Mouse (Mus musculus): ENCODE data around the gene Rbbp4.
A peak's percentile ranks its signal among the peaks of the same experiment; 100 is the strongest.
"Not testable (repeated sequence)": the region's sequence is repeated elsewhere in the genome, so short reads cannot be mapped to it uniquely, and the experiment has no call there.

Rbbp4 gene

GRCm38 (mm10) chr4:129335216-129336074, at the start of gene Rbbp4, which contains the start of gene Zbtb8os:
TSS of gene Rbbp4 (minus strand) at chr4:129335370.
TSS of gene Zbtb8os (plus strand) at chr4:129335695.
- DNase-seq (ENCODE audit: low read depth, low spot score) = peak; percentile 98

DNA sequence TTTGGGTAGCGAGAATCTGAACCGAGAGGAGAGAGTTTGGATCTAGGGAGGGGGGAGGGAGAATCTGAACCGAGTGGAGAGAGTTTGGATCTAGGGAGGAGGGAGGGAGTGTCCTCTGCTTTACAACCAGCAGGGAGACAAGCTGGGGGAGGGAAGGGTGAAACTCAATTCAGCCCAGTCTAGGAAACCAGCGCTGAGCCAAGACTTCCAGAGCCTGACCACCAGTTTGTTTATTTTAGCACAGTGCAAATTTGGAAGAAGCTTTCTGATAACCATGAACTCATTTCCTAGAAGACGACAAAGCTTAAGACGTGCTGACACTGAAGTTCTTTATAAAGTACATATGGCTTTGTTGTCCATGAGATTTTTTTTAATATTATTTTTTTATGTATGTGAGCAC, 49.3 kb upstream of the Rbbp4 start:
- DNase-seq (ENCODE audit: low read depth, low spot score) = no peak

GRCm38 (mm10) chr4:129383586-129383985, 48.4 kb upstream of the Rbbp4 start:
- no peak for DNase-seq (ENCODE audit: low read depth, low spot score)

GRCm38 (mm10) chr4:129382488-129382887, 47.3 kb upstream of the Rbbp4 start:
- DNase-seq (ENCODE audit: low read depth, low spot score) = no peak

GRCm38 (mm10) chr4:129382029-129382428, 46.9 kb upstream of the Rbbp4 start:
- DNase-seq (ENCODE audit: low read depth, low spot score) = peak; percentile 95

DNA sequence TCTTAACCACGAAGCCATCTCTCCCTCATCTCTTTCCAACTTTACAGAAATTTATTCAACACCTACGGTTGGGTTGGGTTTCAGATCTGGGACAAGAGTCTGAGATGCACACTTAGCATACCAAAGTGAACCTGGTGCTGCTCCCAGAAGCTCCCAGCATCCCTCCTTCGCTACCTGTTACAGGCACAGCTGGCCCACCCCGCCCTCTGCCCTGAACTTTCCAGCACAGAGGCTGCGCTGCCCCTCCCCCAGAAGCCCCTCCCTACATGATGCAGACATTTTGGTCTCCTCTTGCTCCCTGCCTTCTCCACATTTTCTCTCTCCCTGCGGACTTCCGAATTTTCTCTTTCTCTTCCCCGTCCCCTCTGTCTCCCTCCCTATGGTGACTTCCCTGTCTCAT, 46.0 kb upstream of the Rbbp4 start:
- peak; percentile 93 for DNase-seq (ENCODE audit: low read depth, low spot score)

DNA sequence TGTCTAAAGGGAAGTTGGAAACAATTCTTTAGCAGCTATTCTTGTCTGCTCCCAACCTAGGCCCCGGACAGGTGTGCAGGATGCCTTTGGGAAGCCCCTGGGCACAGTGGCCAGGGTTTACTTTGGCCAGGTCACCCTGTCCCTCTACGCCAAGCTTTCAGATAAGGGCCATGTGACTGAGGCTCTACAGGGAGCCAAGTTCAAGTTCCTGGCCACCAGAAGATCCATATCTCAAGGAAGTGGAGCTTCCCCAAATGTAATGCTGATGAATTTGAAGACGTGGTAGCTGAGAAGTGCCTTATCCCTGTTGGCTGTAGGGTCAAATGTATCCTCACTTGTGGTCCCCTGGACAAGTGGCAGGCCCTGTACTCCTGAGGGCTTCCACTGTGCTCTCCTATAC, 44.6 kb upstream of the Rbbp4 start:
- DNase-seq (ENCODE audit: low read depth, low spot score) = no peak

GRCm38 (mm10) chr4:129377601-129378390, 42.6 kb upstream of the Rbbp4 start, which contains the start of gene Zbtb8a:
TSS of gene Zbtb8a (minus strand) at chr4:129378116.
- DNase-seq (ENCODE audit: low read depth, low spot score) = peak; percentile 66

GRCm38 (mm10) chr4:129376961-129377545, 41.9 kb upstream of the Rbbp4 start:
- peak; percentile 51 for DNase-seq (ENCODE audit: low read depth, low spot score)

DNA sequence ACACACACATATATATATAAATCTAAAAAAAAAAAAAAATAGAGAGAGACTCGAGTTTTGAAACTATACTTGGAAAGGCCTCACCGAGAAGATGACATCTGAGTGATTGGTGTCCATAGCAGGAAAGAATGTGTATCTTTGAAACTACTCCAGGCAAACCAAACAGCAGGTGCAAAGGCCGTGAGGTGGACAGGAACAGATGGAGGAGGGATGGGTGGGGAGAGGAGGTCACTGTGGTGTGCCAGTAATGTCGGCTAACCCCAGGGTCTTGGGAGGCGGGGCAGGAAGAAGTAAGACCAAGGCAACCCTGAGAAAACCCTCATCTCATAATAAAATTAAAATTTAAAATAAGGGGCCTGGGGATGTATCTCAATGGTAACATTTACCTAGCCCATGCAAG, 40.7 kb upstream of the Rbbp4 start:
- DNase-seq (ENCODE audit: low read depth, low spot score) = no peak

- peak; percentile 73 for DNase-seq (ENCODE audit: low read depth, low spot score)
These were observed 39.8 kb upstream of the Rbbp4 start for GRCm38 (mm10) chr4:129375000-129375399.

DNA sequence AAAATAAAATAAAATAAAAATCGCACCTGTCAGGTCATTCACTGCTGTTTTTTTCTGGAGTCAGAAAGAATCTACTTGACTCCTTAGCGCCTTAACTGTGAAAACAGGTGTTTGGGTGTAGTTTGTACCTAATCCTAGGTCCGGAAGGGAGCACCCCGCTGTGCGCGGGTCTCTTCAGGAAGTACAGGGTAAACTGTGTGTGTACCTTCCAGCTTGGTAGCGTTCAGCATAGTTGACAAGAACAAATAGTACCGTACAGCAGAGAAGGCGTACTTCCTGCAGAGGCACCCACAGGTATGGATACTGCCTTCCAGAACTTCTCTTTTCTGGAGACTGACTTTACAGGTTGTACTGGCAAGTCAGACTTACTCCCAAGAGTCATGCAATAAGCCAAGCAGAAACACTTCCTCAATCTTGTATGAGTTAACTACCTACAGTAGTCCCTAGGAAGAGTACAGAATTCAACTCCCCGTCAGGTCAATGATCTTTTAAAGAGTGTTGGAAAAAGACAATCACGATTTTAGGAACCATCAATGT, 39.1 kb upstream of the Rbbp4 start:
- DNase-seq (ENCODE audit: low read depth, low spot score) = peak; percentile 75

DNA sequence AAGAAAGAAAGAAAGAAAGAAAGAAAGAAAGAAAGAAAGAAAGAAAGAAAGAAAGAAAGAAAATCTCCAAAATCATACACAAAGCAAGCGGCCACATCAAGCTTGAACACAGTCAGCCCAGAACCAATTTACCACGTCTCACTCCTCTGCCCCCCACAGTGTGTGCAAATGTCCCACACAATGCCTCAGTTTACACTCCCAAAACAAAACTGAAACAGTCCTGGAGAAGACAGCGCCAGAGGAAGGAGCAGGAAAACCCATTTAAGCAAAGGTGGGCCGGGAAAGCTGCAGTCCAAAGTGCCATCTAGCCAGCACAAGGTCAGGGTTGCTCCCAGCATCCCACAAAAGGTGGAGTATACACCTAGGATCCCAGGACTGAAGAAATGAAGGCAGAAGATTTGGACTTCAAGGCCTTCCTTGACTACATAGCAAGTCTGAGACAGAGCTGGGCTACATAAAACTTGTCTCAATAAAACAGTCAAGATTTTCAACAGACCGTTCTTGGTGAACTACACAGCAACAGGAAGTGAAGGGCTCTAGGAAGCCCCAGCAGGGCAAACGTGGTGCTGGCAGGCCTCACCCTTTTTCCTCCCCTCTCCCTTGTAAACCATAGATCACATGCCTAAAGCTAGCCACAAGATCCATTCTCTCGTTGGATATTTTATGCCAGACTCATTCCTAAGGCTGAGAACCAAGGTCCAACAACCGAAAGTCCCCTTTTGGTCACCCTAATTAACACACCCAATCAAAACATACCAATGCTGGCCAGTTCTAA, 38.2 kb upstream of the Rbbp4 start:
- peak; percentile 37 for DNase-seq (ENCODE audit: low read depth, low spot score)

GRCm38 (mm10) chr4:129371391-129371790, 36.2 kb upstream of the Rbbp4 start:
- no peak for DNase-seq (ENCODE audit: low read depth, low spot score)

DNA sequence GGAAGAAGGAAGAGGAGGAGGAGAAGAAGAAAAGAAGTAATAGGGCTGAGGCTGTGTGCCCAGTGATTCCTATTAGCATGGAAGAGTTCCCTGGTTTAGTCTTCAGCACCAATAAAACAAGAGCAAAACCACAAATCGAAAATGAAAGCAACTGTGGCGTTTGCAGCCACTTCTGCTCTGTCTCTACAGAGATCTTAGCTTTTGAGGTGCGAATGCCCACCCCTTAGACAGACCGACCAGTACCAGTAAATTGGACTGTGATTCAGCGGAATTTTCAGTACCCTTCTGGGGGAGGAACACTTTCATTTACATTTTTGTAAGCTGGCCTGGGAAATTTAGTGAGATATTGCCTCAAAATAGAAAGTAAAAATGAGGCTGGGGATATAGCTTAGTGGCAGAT, 30.1 kb upstream of the Rbbp4 start:
- no peak for DNase-seq (ENCODE audit: low read depth, low spot score)

- no peak for DNase-seq (ENCODE audit: low read depth, low spot score)
These were observed 29.2 kb upstream of the Rbbp4 start for GRCm38 (mm10) chr4:129364379-129364778.

DNA sequence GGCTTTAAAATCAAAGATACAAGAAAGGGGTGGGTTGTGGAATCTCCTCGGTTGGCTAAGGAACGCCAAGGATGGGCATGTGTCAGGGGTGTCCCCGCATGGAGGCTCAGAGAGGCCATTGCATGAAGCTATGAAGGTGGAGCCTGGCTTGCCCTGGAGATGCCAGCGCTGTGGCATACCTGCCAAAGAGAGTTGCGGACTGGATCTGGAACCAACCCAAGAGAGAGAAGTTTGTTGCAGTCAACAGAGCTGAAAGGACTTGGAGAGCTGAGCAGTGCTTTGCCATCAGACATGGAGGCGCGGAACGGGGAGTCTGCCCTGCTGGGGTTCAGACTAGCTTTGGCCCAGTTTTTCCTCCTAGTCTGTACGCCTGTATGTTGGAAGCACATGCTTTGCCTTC, 28.3 kb upstream of the Rbbp4 start:
- DNase-seq (ENCODE audit: low read depth, low spot score) = no peak

DNA sequence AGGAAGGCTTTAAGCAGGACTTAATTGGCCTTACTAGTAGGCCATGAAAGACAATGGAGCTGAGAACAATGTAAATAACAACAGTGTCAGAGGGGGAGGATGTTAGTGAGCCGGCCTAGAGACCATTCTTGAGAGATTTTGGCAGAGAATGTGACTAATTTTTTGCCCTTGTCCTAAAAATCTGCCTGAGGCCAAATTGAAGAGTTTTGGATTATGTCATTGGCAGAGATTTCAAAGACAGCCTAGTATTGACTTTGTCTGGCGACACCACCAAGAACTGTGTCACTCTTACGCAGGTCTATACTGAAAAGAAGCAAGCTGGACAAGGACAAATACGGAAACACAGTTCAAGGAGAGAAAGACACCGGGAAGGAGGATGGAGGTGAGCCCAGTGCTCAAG, 27.6 kb upstream of the Rbbp4 start:
- no peak for DNase-seq (ENCODE audit: low read depth, low spot score)

- DNase-seq (ENCODE audit: low read depth, low spot score) = not testable (repeated sequence)
These were observed 27.1 kb upstream of the Rbbp4 start for GRCm38 (mm10) chr4:129362238-129362637.

DNA sequence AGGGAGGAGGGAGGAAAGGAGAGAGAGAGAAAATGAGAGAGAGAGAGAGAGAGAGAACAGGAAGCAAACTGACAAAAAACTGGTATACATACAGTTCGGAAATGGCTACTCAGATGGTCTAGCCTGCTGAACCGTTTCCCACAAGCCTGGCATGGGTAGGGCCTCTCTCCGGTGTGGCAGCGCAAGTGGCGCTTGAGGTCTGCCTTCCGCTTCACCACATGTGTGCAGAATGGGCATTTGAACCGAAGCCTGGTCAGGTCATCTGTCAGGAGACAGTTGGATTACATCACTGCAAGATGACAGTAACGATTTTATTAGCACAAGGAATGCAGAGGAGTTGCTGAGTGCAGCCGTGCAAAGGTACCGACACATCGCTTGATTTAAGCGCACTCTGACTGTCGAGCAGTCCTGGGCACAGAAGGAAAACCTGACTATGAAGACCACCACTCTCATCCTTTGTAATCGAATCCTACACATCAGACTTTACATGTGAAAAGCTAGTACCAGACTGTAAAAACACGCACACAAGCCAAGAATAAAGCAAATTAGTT, 22.5 kb upstream of the Rbbp4 start:
- no peak for DNase-seq (ENCODE audit: low read depth, low spot score)

DNA sequence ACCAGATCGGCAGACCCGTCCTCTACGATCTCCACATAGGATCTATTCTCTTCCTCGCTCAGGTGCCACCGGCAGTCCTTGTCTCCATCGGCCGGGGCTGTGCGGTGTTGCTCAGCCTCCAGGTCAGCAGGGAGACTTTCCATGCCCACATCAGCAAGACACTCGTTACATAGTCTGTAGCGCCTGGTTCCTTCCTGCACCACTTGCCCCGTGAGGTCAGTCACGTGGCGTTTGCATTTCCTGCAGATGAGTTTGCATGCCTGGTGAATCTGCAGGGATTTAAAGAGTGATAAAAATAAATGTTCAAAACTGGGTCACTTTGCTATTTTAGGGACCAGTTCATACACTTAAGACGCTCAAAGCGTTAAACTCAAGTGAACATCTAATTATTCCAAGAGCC, 19.1 kb upstream of the Rbbp4 start:
- DNase-seq (ENCODE audit: low read depth, low spot score) = no peak
